Mouse (Mus musculus): Measurements from ENCODE around the gene Trabd. TPM values are rescaled to one million over a fixed set of nuclear protein-coding genes. Genes with fewer than 3 reads are reported as not detected.

The Trabd gene
- polyA plus RNA-seq, 2 experiments = 8.4 to 13.7 TPM

DNA sequence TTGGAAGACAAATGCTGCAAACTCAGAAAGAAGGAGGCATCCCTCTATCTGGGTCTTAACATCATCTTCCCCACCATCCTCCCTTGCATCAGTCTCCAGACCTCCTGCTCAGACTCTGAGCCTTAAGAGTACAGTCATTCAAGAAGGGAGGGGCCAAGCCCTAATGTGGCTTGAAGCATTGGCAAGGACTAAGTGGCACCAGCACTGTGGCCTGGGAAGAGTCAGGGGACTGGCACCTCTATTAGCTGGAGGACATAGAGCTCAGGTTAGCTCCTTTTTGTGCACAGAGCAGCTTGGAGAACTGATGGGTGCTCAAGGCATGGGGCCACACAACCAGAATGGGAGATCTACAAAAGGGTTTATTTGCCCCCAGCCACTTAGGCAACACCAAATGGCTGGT is 55.3 kb downstream of the Trabd start:
- Histone ChIP-seq H3K9me3 (ENCODE audit: control insufficient read depth, low read length) (no peaks in the 10 kb centered on the region), H3K27me3 (ENCODE audit: control insufficient read depth, insufficient read depth, low read length) (no peaks in the 10 kb centered on the region), H3K4me3 (ENCODE audit: insufficient read depth in 1 of 2, low read depth in 2 of 2, low read length in 2 of 2) (no peak overlapping the region), H3K9ac (replicated peaks) (no peak overlapping the region), H3K27ac (no peak overlapping the region), H3K36me3 (replicated peaks; ENCODE audit: control insufficient read depth, insufficient read depth, low read depth) (no peaks in the 10 kb centered on the region), H3K4me2 (ENCODE audit: low read depth) (no peak overlapping the region), H3K4me1 (replicated peaks; ENCODE audit: control insufficient read depth in 2 of 2, insufficient read depth in 2 of 2, low read length in 1 of 2) (peaks cover 5 to 10% of the 10 kb centered on the region in 2 experiments)
- no peak for ATAC-seq (ENCODE audit: insufficient read depth)
- TF ChIP-seq EP300 (IDR thresholded peaks at IDR 0.05; ENCODE audit: low read depth) (no peak), CTCF (IDR thresholded peaks at IDR 0.05; ENCODE audit: low read depth) (no peak)
- no peak for DNase-seq (ENCODE audit: low read depth in 3 of 3, low spot score in 3 of 3)

GRCm38 (mm10) chr15:89131316-89131715 is 56.4 kb downstream of the Trabd start:
- Histone ChIP-seq H3K4me1 (replicated peaks; ENCODE audit: control insufficient read depth in 2 of 2, insufficient read depth in 2 of 2, low read length in 1 of 2) (peaks cover 5 to 10% of the 10 kb centered on the region in 2 experiments), H3K4me3 (ENCODE audit: insufficient read depth in 1 of 2, low read depth in 2 of 2, low read length in 2 of 2) (no peak overlapping the region), H3K9me3 (ENCODE audit: control insufficient read depth, low read length) (no peaks in the 10 kb centered on the region), H3K4me2 (ENCODE audit: low read depth) (no peak overlapping the region), H3K27me3 (ENCODE audit: control insufficient read depth, insufficient read depth, low read length) (no peaks in the 10 kb centered on the region), H3K9ac (replicated peaks) (no peak overlapping the region), H3K36me3 (replicated peaks; ENCODE audit: control insufficient read depth, insufficient read depth, low read depth) (no peaks in the 10 kb centered on the region), H3K27ac (no peak overlapping the region)
- ATAC-seq (ENCODE audit: insufficient read depth) (no peak), DNase-seq (ENCODE audit: low read depth in 3 of 3, low spot score in 3 of 3) (peak in 1 of 3 experiments; percentile 39)
- no peak for TF ChIP-seq EP300 (IDR thresholded peaks at IDR 0.05; ENCODE audit: low read depth)
- TF ChIP-seq CTCF (IDR thresholded peaks at IDR 0.05; ENCODE audit: low read depth) = no peak
- 13% methylated on average over 3 of the region's 3 CpGs for WGBS (ENCODE audit: insufficient replicate concordance)

Other genes starting within 250 kb of the Trabd start
- gene Pim3, start 212.9 kb upstream of the Trabd start, polyA plus RNA-seq (2012; rRNA removed) = 3.1 and 5.0 TPM in 2 replicates
- 8.1 and 8.5 TPM in 2 replicates for gene Pim3, start 212.9 kb upstream of the Trabd start, polyA plus RNA-seq (2014; fragmentation: Nextera tagmentation; extraction: Ambion mirVana)
- not detected in 2 replicates for gene Ttll8, start 120.7 kb upstream of the Trabd start, polyA plus RNA-seq (2012; rRNA removed)
- not detected in 2 replicates for gene Ttll8, start 120.7 kb upstream of the Trabd start, polyA plus RNA-seq (2014; fragmentation: Nextera tagmentation; extraction: Ambion mirVana)
- 0.02 TPM in 1 of 2 replicates, not detected in the other for gene Mlc1, start 96.1 kb upstream of the Trabd start, polyA plus RNA-seq (2012; rRNA removed)
- gene Mlc1, start 96.1 kb upstream of the Trabd start, polyA plus RNA-seq (2014; fragmentation: Nextera tagmentation; extraction: Ambion mirVana) = 0.13 TPM in 1 of 2 replicates, not detected in the other
- not detected in 2 replicates for gene Mov10l1, start 92.2 kb upstream of the Trabd start, polyA plus RNA-seq (2012; rRNA removed)
- not detected in 2 replicates for gene Mov10l1, start 92.2 kb upstream of the Trabd start, polyA plus RNA-seq (2014; fragmentation: Nextera tagmentation; extraction: Ambion mirVana)
- 0.01 TPM in 2 replicates for gene Panx2, start 15.4 kb upstream of the Trabd start, polyA plus RNA-seq (2012; rRNA removed)
- gene Panx2, start 15.4 kb upstream of the Trabd start, polyA plus RNA-seq (2014; fragmentation: Nextera tagmentation; extraction: Ambion mirVana) = not detected in 2 replicates
- gene Selenoo, start 14.0 kb downstream of the Trabd start, polyA plus RNA-seq (2012; rRNA removed) = 8.9 TPM in 2 replicates
- gene Selenoo, start 14.0 kb downstream of the Trabd start, polyA plus RNA-seq (2014; fragmentation: Nextera tagmentation; extraction: Ambion mirVana) = 7.4 and 9.0 TPM in 2 replicates
- 12.0 and 13.6 TPM in 2 replicates for gene Tubgcp6, start 48.0 kb downstream of the Trabd start, polyA plus RNA-seq (2012; rRNA removed)
- gene Tubgcp6, start 48.0 kb downstream of the Trabd start, polyA plus RNA-seq (2014; fragmentation: Nextera tagmentation; extraction: Ambion mirVana) = 6.3 and 7.7 TPM in 2 replicates
- 8.1 and 8.5 TPM in 2 replicates for gene Hdac10, start 53.6 kb downstream of the Trabd start, polyA plus RNA-seq (2012; rRNA removed)
- gene Hdac10, start 53.6 kb downstream of the Trabd start, polyA plus RNA-seq (2014; fragmentation: Nextera tagmentation; extraction: Ambion mirVana) = 5.3 and 6.3 TPM in 2 replicates
- 1.7 and 1.8 TPM in 2 replicates for gene Mapk12, start 65.6 kb downstream of the Trabd start, polyA plus RNA-seq (2012; rRNA removed)
- gene Mapk12, start 65.6 kb downstream of the Trabd start, polyA plus RNA-seq (2014; fragmentation: Nextera tagmentation; extraction: Ambion mirVana) = 1.1 TPM in 2 replicates
- 0.84 TPM in 2 replicates for gene Mapk11, start 74.5 kb downstream of the Trabd start, polyA plus RNA-seq (2012; rRNA removed)
- 0.49 and 0.83 TPM in 2 replicates for gene Mapk11, start 74.5 kb downstream of the Trabd start, polyA plus RNA-seq (2014; fragmentation: Nextera tagmentation; extraction: Ambion mirVana)
- 21.6 and 23.7 TPM in 2 replicates for gene Plxnb2, start 105.7 kb downstream of the Trabd start, polyA plus RNA-seq (2012; rRNA removed)
- 16.4 and 18.3 TPM in 2 replicates for gene Plxnb2, start 105.7 kb downstream of the Trabd start, polyA plus RNA-seq (2014; fragmentation: Nextera tagmentation; extraction: Ambion mirVana)
- 4.5 TPM in 2 replicates for gene Dennd6b, start 121.4 kb downstream of the Trabd start, polyA plus RNA-seq (2012; rRNA removed)
- gene Dennd6b, start 121.4 kb downstream of the Trabd start, polyA plus RNA-seq (2014; fragmentation: Nextera tagmentation; extraction: Ambion mirVana) = 1.6 and 2.4 TPM in 2 replicates
- 11.6 and 15.3 TPM in 2 replicates for gene Ppp6r2, start 136.4 kb downstream of the Trabd start, polyA plus RNA-seq (2012; rRNA removed)
- 17.7 and 19.5 TPM in 2 replicates for gene Ppp6r2, start 136.4 kb downstream of the Trabd start, polyA plus RNA-seq (2014; fragmentation: Nextera tagmentation; extraction: Ambion mirVana)
- gene Sbf1, start 240.2 kb downstream of the Trabd start, polyA plus RNA-seq (2012; rRNA removed) = 20.8 and 29.3 TPM in 2 replicates
- gene Sbf1, start 240.2 kb downstream of the Trabd start, polyA plus RNA-seq (2014; fragmentation: Nextera tagmentation; extraction: Ambion mirVana) = 17.8 and 23.5 TPM in 2 replicates
- 2.5 and 2.7 TPM in 2 replicates for gene Adm2, start 247.6 kb downstream of the Trabd start, polyA plus RNA-seq (2012; rRNA removed)
- 1.2 and 1.6 TPM in 2 replicates for gene Adm2, start 247.6 kb downstream of the Trabd start, polyA plus RNA-seq (2014; fragmentation: Nextera tagmentation; extraction: Ambion mirVana)

Data from liver, embryonic 14.5 days (tissue).